Mouse (Mus musculus): Measurements from ENCODE around the gene Dlgap3.

Gene Dlgap3

GRCm38 (mm10) chr4:127278451-127279001 is 109.5 kb downstream of the Dlgap3 start:
- peak; percentile 45 for DNase-seq

GRCm38 (mm10) chr4:127279241-127279640 is 110.2 kb downstream of the Dlgap3 start:
- no peak for DNase-seq
